Mouse (Mus musculus): ENCODE measurements around the gene Lonrf2.

DNA sequence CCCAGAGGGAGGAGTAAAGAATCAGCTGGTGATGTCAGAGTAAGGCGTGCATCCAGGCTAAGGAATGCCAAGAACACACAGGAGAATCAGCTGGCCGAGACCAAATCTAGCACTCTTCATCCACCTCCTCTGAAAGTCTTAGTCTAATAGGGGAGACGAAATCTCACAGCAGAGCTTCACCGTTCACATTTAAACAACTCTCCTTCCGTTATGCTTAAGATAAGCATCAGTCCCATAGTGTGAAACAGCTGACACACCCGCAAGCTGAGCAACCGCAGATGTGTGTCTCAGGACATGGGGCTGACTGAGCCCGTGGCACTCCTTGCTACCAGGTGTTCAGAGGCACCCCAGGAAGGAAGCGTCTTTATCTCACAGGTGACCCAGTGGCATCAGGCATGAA, 47.3 kb upstream of the Lonrf2 start:
- no peak for TF ChIP-seq GATA1 (IDR thresholded peaks at IDR 0.05; ENCODE audit: low read length)
- no peak for TF ChIP-seq TAL1 (IDR thresholded peaks at IDR 0.05; ENCODE audit: low read length)
